Mouse (Mus musculus) ES-Bruce4 (cell line): ENCODE measurements around the gene Kcnk5.

Experiments used
- CTCF ChIP-seq: IDR thresholded peaks from one replicate; pipeline ENCODE4 v1.8.1; 2011; ENCODE audit warnings: low read depth, low read length
- EP300 ChIP-seq: IDR thresholded peaks from 2 replicates; pipeline ENCODE4 v1.6.1; 2011; ENCODE audit warnings: low read depth, low read length; ENCODE audit not compliant: insufficient read depth
- POLR2A ChIP-seq: IDR thresholded peaks from one replicate; pipeline ENCODE4 v1.8.1; 2011; ENCODE audit warnings: low read length; ENCODE audit not compliant: insufficient read depth

DNA sequence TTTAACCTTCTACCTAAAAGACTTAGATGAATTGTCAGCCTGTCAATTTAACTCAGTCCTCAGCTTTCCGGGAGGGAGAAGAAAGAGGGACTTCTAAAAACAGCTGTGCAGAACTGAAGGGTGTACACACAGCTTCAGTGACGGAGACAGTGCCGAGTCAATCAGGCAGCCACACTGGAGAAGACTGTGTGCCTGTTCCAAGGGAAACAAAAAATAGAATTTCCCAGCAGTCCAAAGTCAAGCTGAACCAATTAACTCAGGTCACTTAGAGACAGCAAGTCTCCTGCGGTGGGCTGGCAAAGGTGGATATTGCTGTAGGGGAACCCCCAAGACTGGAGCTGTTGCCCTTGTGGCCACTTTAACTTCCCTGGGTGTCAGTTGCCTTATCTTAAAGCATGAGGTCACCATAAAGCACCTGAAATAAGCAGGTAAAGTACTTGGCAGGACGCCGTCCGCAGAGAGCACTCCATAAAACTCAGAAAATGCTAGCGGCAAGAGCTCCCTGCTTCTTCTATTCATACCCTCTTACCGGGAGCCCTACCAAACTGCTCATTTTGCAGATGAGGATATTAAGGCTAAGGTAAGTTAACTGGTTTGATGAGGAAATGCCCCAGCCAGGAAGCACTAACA is 4.0 kb downstream of the Kcnk5 start:
- TF ChIP-seq CTCF (no peak), POLR2A (no peak), EP300 (no peak)
